Mouse (Mus musculus) liver, postnatal 0 days (tissue): ENCODE results near the gene Stk40.

Experiments used
- CTCF ChIP-seq: sonication (generic); IDR thresholded peaks from 2 replicates; pipeline ENCODE4 v1.5.1; 2016; ENCODE audit warnings: antibody characterized with exemption, low read depth
- EP300 ChIP-seq: IDR thresholded peaks from 2 replicates; pipeline ENCODE4 v1.6.1; 2016; ENCODE audit warnings: antibody characterized with exemption, low read depth, mild to moderate bottlenecking

DNA sequence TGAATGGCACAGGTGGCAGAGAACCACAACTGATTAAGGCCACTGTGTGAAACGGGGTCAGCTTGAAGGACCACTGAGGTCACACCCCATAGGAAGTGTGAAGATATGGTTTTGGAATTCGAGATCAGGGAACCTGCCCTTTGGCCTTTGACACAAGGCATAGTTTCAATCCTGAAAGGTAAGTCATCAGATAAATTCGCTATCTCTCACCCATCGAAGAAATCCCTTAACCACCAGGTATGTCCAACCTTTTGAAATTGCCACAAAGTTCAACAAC, 13.0 kb upstream of the Stk40 start:
- TF ChIP-seq CTCF (no peak), EP300 (no peak)
